Mouse (Mus musculus) liver, embryonic 14.5 days (tissue): ENCODE measurements around the gene Gpr153. TPM values are rescaled to one million over a fixed set of nuclear protein-coding genes. Genes with fewer than 3 reads are reported as not detected.

Source experiments
- ATAC-seq: fragments of 200-750 bp; cut with Nextera tagmentation; 2 replicates; pipeline ENCODE4 v1.8.0; 2017; ENCODE audit warnings: moderate number of reproducible peaks, mild to moderate bottlenecking, moderate library complexity; ENCODE audit not compliant: insufficient read depth
- DNase-seq, 3 experiments: peaks; one replicate each; pipeline ENCODE4 v3.0.0-alpha.2; 2012 to 2013; ENCODE audit warnings: low read depth in 3 of 3, low spot score in 3 of 3
- H3K27ac ChIP-seq: fragments of 300-500 bp; sonication (generic); 2 replicates; pipeline ENCODE4 v1.5.1; 2014; ENCODE audit warnings: moderate library complexity, mild to moderate bottlenecking, control low read depth, inconsistent platforms
- H3K27me3 ChIP-seq: fragments of 300-500 bp; sonication (generic); 2 replicates; pipeline ENCODE4 v1.6.1; 2014; ENCODE audit warnings: mild to moderate bottlenecking, low read length, moderate library complexity; ENCODE audit not compliant: control insufficient read depth, insufficient read depth
- H3K36me3 ChIP-seq: fragments of 300-500 bp; sonication (generic); replicated peaks from 2 replicates; pipeline ENCODE4 v1.6.1; 2014; ENCODE audit warnings: low read depth; ENCODE audit not compliant: control insufficient read depth, insufficient read depth
- H3K4me1 ChIP-seq, 2 experiments: fragments of 200-500 bp in 1 of 2; fragments of 300-500 bp in 1 of 2; sonication (generic) in 1 of 2; replicated peaks; 2 replicates each; pipeline ENCODE4 v1.6.1; 2012 to 2014; ENCODE audit warnings: antibody characterized with exemption in 1 of 2, inconsistent platforms in 1 of 2, low read length in 1 of 2; ENCODE audit not compliant: control insufficient read depth in 2 of 2, insufficient read depth in 2 of 2
- H3K4me2 ChIP-seq: fragments of 300-500 bp; sonication (generic); 2 replicates; pipeline ENCODE4 v1.6.1; 2014; ENCODE audit warnings: low read depth, mild to moderate bottlenecking, control low read depth, moderate library complexity
- H3K4me3 ChIP-seq, 2 experiments: fragments of 200-500 bp in 1 of 2; fragments of 300-500 bp in 1 of 2; sonication (generic) in 1 of 2; 2 replicates each; pipeline ENCODE4 v1.5.1; 2012 to 2014; ENCODE audit warnings: low read depth in 2 of 2, low read length in 2 of 2, mild to moderate bottlenecking in 2 of 2, control low read depth in 1 of 2, inconsistent platforms in 1 of 2, moderate library complexity in 1 of 2; ENCODE audit not compliant: insufficient read depth in 1 of 2
- H3K9ac ChIP-seq: fragments of 300-500 bp; sonication (generic); replicated peaks from 2 replicates; pipeline ENCODE4 v1.6.1; 2014; ENCODE audit warnings: mild to moderate bottlenecking, control low read depth, moderate library complexity
- H3K9me3 ChIP-seq: fragments of 300-500 bp; sonication (generic); 2 replicates; pipeline ENCODE4 v1.6.1; 2016; ENCODE audit warnings: low read length, mixed read lengths; ENCODE audit not compliant: control insufficient read depth
- CTCF ChIP-seq: IDR thresholded peaks from 2 replicates; pipeline ENCODE4 v1.5.1; 2016; ENCODE audit warnings: antibody characterized with exemption, low read depth, control low read depth
- EP300 ChIP-seq: IDR thresholded peaks from 2 replicates; pipeline ENCODE4 v1.6.1; 2016; ENCODE audit warnings: antibody characterized with exemption, low read depth
- WGBS: fragments of 180-500 bp; shearing (Covaris S2); extraction: QIAGEN DNeasy Blood & Tissue Kit; methylation state at CpG from one replicate; pipeline ENCODE4 v1.1.7; 2014; ENCODE audit not compliant: insufficient replicate concordance; 5-methylcytosine and 5-hydroxymethylcytosine counted together
- polyA plus RNA-seq, 2 experiments: library from polyadenylated mRNA; depleted of rRNA in 1 of 2; stranded (reverse) in 1 of 2; unstranded in 1 of 2; fragments of >200 nt; fragmentation: Nextera tagmentation in 1 of 2; extraction: Ambion mirVana in 1 of 2; gene quantifications; 2 replicates each; pipeline versions ENCODE4 v1.2.1 to v1.2.3; 2012 to 2014

The Gpr153 gene
- polyA plus RNA-seq, 2 experiments: 0.58 to 1.2 TPM

DNA sequence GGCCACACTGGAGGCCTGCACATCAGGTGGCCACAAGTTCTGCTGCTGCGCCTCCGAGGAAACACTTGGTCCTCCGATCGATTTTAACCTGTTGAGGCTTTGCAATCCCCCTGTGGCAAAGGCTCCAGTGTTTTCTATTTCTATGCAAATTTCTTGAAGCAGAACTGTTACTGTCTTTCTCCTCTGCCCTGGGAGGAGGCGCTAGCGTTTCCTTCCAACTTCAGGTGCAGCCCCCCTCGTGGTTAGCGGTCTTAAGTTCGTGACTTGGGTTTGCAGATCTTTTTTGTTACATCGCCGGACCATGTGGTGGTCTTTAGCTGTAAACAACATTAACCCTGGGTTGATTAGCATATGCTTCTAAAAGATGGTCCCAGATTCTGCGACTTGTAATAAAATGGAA lies 59.6 kb downstream of the Gpr153 start:
- H3K9me3 ChIP-seq: no peaks in the 10 kb centered on the region
- no peak overlapping the region for H3K4me2 ChIP-seq
- no peak for ATAC-seq
- H3K27ac ChIP-seq: no peak overlapping the region
- WGBS: 88% methylated on average over 12 of the region's 12 CpGs
- TF ChIP-seq EP300 (no peak), CTCF (no peak)
- no peak overlapping the region for H3K9ac ChIP-seq
- H3K27me3 ChIP-seq: peaks cover 19% of the 10 kb centered on the region
- H3K36me3 ChIP-seq: peaks cover 53% of the 10 kb centered on the region
- DNase-seq: no peak
- no peaks in the 10 kb centered on the region for H3K4me1 ChIP-seq
- no peak overlapping the region for H3K4me3 ChIP-seq

Other genes starting within 250 kb of the Gpr153 start
- 8.2 and 10.7 TPM in 2 replicates for gene Zbtb48, start 246.6 kb upstream of the Gpr153 start, polyA plus RNA-seq (2012; rRNA removed)
- 6.4 and 8.8 TPM in 2 replicates for gene Zbtb48, start 246.6 kb upstream of the Gpr153 start, polyA plus RNA-seq (2014; fragmentation: Nextera tagmentation; extraction: Ambion mirVana)
- gene Tas1r1, start 235.7 kb upstream of the Gpr153 start, polyA plus RNA-seq (2012; rRNA removed): 0.03 and 0.06 TPM in 2 replicates
- gene Tas1r1, start 235.7 kb upstream of the Gpr153 start, polyA plus RNA-seq (2014; fragmentation: Nextera tagmentation; extraction: Ambion mirVana): not detected in 2 replicates
- 9.8 and 11.1 TPM in 2 replicates for gene Nol9, start 234.9 kb upstream of the Gpr153 start, polyA plus RNA-seq (2012; rRNA removed)
- 11.5 and 16.3 TPM in 2 replicates for gene Nol9, start 234.9 kb upstream of the Gpr153 start, polyA plus RNA-seq (2014; fragmentation: Nextera tagmentation; extraction: Ambion mirVana)
- gene Plekhg5, start 201.7 kb upstream of the Gpr153 start, polyA plus RNA-seq (2012; rRNA removed): 4.5 and 4.7 TPM in 2 replicates
- gene Plekhg5, start 201.7 kb upstream of the Gpr153 start, polyA plus RNA-seq (2014; fragmentation: Nextera tagmentation; extraction: Ambion mirVana): 2.6 and 4.8 TPM in 2 replicates
- 0.68 and 0.93 TPM in 2 replicates for gene Tnfrsf25, start 158.3 kb upstream of the Gpr153 start, polyA plus RNA-seq (2012; rRNA removed)
- gene Tnfrsf25, start 158.3 kb upstream of the Gpr153 start, polyA plus RNA-seq (2014; fragmentation: Nextera tagmentation; extraction: Ambion mirVana): 0.15 and 0.16 TPM in 2 replicates
- gene Espn, start 121.9 kb upstream of the Gpr153 start, polyA plus RNA-seq (2012; rRNA removed): 1.2 and 1.5 TPM in 2 replicates
- gene Espn, start 121.9 kb upstream of the Gpr153 start, polyA plus RNA-seq (2014; fragmentation: Nextera tagmentation; extraction: Ambion mirVana): 1.2 and 1.9 TPM in 2 replicates
- gene Hes2, start 115.4 kb upstream of the Gpr153 start, polyA plus RNA-seq (2012; rRNA removed): 0.01 and 0.02 TPM in 2 replicates
- 0.05 TPM in 1 of 2 replicates, not detected in the other for gene Hes2, start 115.4 kb upstream of the Gpr153 start, polyA plus RNA-seq (2014; fragmentation: Nextera tagmentation; extraction: Ambion mirVana)
- gene Acot7, start 96.1 kb upstream of the Gpr153 start, polyA plus RNA-seq (2012; rRNA removed): 10.8 and 12.5 TPM in 2 replicates
- gene Acot7, start 96.1 kb upstream of the Gpr153 start, polyA plus RNA-seq (2014; fragmentation: Nextera tagmentation; extraction: Ambion mirVana): 12.2 and 13.0 TPM in 2 replicates
- gene Hes3, start 17.4 kb downstream of the Gpr153 start, polyA plus RNA-seq (2012; rRNA removed): not detected in 2 replicates
- gene Hes3, start 17.4 kb downstream of the Gpr153 start, polyA plus RNA-seq (2014; fragmentation: Nextera tagmentation; extraction: Ambion mirVana): not detected in 2 replicates
- 6.0 and 6.5 TPM in 2 replicates for gene Icmt, start 23.0 kb downstream of the Gpr153 start, polyA plus RNA-seq (2012; rRNA removed)
- 7.0 and 10.1 TPM in 2 replicates for gene Icmt, start 23.0 kb downstream of the Gpr153 start, polyA plus RNA-seq (2014; fragmentation: Nextera tagmentation; extraction: Ambion mirVana)
- 0.16 and 0.18 TPM in 2 replicates for gene Rnf207, start 44.8 kb downstream of the Gpr153 start, polyA plus RNA-seq (2012; rRNA removed)
- gene Rnf207, start 44.8 kb downstream of the Gpr153 start, polyA plus RNA-seq (2014; fragmentation: Nextera tagmentation; extraction: Ambion mirVana): 0.04 TPM in 1 of 2 replicates, not detected in the other
- 163 and 443 TPM in 2 replicates for gene Rpl22, start 51.5 kb downstream of the Gpr153 start, polyA plus RNA-seq (2012; rRNA removed)
- 298 and 303 TPM in 2 replicates for gene Rpl22, start 51.5 kb downstream of the Gpr153 start, polyA plus RNA-seq (2014; fragmentation: Nextera tagmentation; extraction: Ambion mirVana)
- gene Chd5, start 64.4 kb downstream of the Gpr153 start, polyA plus RNA-seq (2012; rRNA removed): 0.09 TPM in 2 replicates
- gene Chd5, start 64.4 kb downstream of the Gpr153 start, polyA plus RNA-seq (2014; fragmentation: Nextera tagmentation; extraction: Ambion mirVana): 0.18 TPM in 1 of 2 replicates, not detected in the other
- gene Nphp4, start 202.5 kb downstream of the Gpr153 start, polyA plus RNA-seq (2012; rRNA removed): 0.11 and 0.13 TPM in 2 replicates
- 0.24 TPM in 1 of 2 replicates, not detected in the other for gene Nphp4, start 202.5 kb downstream of the Gpr153 start, polyA plus RNA-seq (2014; fragmentation: Nextera tagmentation; extraction: Ambion mirVana)
- 3.2 and 3.3 TPM in 2 replicates for gene Kcnab2, start 203.6 kb downstream of the Gpr153 start, polyA plus RNA-seq (2012; rRNA removed)
- 5.9 and 6.3 TPM in 2 replicates for gene Kcnab2, start 203.6 kb downstream of the Gpr153 start, polyA plus RNA-seq (2014; fragmentation: Nextera tagmentation; extraction: Ambion mirVana)